Mouse (Mus musculus): Measurements from ENCODE around the gene P3h4.
"Not testable (repeated sequence)": the region's sequence is repeated elsewhere in the genome, so short reads cannot be mapped to it uniquely, and the experiment has no call there.

Gene P3h4

GRCm38 (mm10) chr11:100391081-100391883, 23.4 kb downstream of the P3h4 start:
- no peak for DNase-seq (ENCODE audit: low spot score)

DNA sequence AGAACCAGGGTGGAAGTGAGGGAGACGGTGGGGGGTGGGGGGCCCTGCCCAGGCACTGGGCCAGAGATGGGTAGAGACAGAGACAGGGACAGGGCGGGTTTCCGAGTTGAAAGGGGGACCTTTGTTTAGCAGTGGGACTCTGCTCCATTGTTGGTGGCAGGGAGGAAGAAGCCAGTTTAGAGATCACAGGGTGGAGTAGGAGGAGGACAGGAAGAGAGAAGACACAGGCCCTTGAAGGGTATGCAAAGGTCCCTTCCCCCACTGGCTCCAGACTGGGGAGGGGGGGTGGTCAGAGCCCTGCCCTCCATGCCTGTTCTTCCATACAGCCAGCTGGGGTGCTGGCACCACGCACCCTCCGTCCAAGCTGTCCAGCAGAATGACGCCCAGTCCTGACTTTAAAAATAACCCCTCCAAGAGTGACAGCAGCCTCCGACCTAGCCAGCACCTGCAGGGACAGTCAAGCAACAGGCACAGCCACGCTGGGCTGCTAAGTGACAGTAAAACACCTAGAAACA, 24.6 kb downstream of the P3h4 start:
- no peak for DNase-seq (ENCODE audit: low spot score)

- DNase-seq (ENCODE audit: low spot score) = no peak
Measured at GRCm38 (mm10) chr11:100388588-100388987, 26.0 kb downstream of the P3h4 start.

DNA sequence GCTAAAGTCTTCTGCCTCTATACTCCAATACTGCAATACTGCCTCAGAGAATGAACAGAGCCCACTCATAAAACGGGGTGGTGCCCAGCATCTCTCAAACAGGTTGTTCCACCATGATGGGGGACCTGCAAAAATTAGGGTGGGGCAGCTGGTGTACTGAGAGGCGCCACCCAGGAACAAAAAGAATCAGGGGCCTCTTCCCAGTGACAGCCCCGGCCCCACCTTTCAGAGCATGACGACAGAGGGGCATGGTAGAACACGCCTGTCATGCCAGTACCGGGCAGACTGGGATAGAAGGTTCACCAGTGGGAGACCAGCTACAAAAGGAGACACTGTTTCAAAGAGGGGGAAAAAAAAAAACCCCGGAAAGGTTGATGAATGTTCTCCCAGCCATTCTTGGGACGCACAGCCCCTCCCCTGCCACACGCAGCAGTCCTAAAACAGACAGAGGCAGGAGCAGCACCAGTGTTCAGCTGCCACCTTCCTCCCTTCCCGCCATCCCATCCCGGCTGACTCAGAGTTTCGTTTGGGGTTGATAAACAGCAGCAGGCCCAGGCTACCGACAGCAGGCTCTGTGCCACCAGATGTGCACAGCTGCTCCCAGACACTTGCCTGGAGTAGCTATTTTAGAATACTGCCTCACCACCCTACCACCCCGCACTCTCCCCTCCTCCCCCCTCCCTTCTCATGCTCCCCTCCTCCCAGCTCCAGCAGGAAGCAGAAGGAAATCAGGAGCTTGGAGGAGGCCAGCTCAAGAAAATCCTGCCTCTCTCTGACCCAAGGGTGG, 26.9 kb downstream of the P3h4 start:
- no peak for DNase-seq (ENCODE audit: low spot score)

- DNase-seq (ENCODE audit: low spot score) = no peak
Measured at GRCm38 (mm10) chr11:100387111-100387510, 27.5 kb downstream of the P3h4 start.

- DNase-seq (ENCODE audit: low spot score) = no peak
Measured at GRCm38 (mm10) chr11:100386586-100386985, 28.1 kb downstream of the P3h4 start.

DNA sequence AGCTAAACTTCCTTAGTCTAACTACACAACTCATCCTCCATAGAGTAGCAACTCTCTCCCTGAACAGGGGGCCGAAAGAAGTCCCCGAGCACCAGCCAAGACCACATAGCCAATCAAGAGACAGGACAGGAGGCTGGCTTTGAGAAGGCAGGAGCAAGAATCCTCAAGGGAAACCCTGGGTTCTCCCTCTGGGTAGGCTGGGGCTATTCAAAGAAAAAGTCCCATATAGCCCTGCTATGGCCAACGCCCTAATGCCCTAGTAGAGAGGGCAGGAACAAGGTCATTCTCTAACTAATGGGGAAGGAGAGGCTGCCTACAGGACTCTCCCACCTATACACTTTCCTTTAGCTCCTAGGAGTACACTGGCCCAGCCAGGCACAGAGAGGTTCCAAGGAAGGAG, 29.6 kb downstream of the P3h4 start:
- no peak for DNase-seq (ENCODE audit: low spot score)

GRCm38 (mm10) chr11:100382682-100383081, 32.0 kb downstream of the P3h4 start:
- DNase-seq (ENCODE audit: low spot score) = no peak

GRCm38 (mm10) chr11:100379311-100379710, 35.3 kb downstream of the P3h4 start:
- no peak for DNase-seq (ENCODE audit: low spot score)

DNA sequence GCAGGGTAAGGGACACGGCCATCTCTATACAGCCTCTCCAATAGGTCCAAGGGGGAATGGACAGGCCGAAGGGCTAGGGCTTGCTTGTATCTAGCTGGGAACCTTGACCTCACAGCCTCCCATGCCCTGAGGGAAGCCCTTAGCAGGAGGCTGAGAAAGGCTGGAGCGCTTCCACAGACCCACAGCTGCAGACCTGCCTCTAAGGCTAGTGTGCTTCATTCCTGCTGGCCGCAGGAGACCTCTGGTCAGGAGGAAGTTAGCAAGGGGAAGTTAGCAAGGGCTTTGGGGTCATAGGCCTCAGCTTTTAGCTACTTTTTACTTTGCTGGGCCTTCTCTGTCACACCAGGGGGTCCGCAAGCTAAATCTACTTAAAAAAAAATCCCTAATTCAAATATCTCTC, 36.2 kb downstream of the P3h4 start:
- no peak for DNase-seq (ENCODE audit: low spot score)

- no peak for DNase-seq (ENCODE audit: low spot score)
Measured at GRCm38 (mm10) chr11:100377989-100378388, 36.6 kb downstream of the P3h4 start.

- no peak for DNase-seq (ENCODE audit: low spot score)
Measured at GRCm38 (mm10) chr11:100376746-100377389, 37.8 kb downstream of the P3h4 start.

GRCm38 (mm10) chr11:100376005-100376404, 38.6 kb downstream of the P3h4 start:
- DNase-seq (ENCODE audit: low spot score) = no peak

- no peak for DNase-seq (ENCODE audit: low spot score)
Measured at GRCm38 (mm10) chr11:100375127-100375526, 39.5 kb downstream of the P3h4 start.

- DNase-seq (ENCODE audit: low spot score) = no peak
Measured at GRCm38 (mm10) chr11:100371981-100372558, 42.6 kb downstream of the P3h4 start.

DNA sequence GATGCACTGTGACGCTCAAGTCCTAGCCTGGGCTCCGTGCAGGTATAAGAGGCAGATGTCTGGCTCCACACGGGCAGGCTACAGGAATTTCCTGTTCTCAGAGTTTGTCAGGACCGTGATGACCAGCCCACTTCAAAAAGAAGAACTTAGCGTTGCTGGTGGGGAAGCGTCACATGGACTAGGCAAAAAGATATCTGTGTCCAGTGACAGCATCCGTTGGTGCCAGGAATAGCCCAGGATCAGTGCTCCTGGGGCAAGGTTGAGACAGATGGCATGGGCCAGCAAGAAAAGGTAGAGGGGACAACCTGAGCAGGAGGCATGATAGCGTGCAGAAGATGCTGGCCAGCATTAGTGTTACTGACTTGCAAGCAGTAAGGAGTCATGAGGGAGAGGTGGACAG, 44.8 kb downstream of the P3h4 start:
- no peak for DNase-seq (ENCODE audit: low spot score)

DNA sequence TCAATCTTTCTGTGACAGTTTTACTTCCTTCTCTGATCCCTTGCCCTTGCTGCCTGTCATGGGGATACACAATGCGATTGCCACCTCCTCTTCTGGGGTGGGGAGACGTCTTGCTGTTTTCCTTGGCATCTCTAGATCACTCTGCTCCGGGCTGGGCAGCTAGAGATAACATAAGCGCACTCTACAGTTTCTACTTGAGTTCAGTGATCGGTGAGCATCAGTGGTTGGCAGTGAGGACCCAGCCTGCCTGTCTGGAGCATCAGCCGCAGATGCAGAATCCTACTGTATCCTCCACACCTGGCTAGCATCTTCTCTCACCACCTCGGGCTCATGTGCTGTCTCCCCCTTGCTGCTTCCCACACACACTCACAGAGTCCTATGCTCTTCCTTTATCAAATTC, 45.5 kb downstream of the P3h4 start:
- DNase-seq (ENCODE audit: low spot score) = no peak

DNA sequence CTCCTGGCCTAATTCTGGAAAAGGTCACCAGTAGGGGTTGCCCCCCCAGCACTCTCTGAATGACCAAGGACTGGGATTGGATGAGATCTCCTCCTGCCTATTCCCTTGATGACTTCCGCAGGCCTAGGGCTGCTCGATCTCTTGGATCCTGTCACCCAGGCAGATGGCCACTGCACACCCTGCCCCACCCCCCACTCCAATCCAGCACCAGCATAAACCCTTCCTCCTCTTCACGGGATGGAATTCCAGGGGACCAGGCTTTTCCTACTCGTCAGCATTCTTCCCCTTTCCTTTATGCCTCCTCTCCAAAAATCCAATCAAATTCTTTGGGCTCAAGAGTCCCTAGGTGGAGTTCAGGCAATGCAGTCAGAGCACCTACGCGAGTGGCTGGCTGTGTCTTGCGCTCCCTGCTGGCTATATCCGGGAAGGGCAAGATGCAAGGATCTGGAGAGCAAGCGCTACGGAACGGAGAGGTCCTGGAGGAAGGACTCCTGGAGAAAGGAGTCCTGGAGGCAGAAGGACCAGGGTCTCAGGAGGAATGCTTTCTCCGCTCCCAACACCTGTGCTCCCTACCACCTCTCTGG, 51.6 kb downstream of the P3h4 start:
- DNase-seq (ENCODE audit: low spot score) = no peak

DNA sequence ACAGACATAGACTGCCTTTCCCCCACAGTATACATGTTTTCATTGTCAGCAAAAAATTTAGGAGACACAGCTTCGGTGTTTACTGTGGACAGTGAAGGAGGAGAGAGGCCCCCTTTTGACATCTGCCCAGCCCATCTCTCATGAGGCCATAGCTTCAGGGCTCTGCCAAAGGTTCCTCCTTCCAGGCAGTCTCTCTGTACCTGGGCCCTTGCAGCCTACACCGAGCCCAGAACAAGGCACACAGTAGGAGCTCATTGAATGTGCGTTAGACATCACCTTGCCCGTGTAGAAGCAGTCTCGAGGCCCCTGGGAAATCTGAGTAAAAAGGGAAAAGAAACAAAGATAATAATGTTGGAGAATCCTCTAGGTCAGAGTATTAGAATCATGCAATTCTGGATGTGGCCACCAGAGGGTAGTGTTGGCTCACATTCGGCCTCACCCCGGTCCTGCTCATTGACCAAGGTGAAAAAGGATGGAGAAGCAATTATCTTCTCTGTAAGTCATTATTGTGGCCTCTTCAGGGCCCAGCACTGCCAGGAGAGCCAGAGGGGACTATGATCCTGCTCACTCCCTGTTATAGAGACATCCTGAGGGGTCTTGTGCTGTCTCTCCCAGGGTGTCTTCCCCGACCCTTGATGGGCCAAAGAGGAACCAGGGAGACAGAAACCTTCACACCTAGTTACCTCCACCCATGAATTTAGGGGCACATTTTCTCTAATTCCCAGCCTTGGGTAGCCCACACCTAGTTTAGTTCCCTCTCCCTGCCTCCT, 52.2 kb downstream of the P3h4 start:
- DNase-seq (ENCODE audit: low spot score) = no peak

- not testable (repeated sequence) for DNase-seq (ENCODE audit: low spot score)
Measured at GRCm38 (mm10) chr11:100361059-100361458, 53.6 kb downstream of the P3h4 start.

DNA sequence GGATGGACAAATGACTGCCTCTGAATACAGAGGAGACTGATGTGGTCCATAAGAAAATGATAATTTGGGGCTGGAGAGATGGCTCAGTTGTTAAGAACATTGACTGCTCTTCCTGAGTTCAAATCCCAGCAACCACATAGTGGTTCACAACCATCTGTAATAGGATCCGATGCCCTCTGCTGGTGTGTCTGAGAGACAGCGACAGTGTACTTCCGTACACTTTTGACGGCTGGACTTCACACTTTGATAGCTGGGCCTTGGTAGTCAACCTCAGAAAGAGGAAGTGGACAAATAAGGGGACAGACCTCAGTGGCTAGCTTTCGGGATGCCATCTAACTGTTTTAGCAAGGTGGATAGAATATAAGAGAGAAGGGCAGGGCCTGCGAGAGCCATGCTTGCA, 54.5 kb downstream of the P3h4 start:
- no peak for DNase-seq (ENCODE audit: low spot score)

Measured in urinary bladder, postnatal 10 days (tissue).